Comparison of ENCODE assay signal across 7 mouse cellular contexts in genomic region chr9:78587218-78587883, GRCm38 (mm10). TPM values are rescaled to one million over a fixed set of nuclear protein-coding genes. Genes with fewer than 3 reads are reported as not detected.
DNase-seq lines count a peak whose midpoint lies in the region; ATAC-seq and TF ChIP-seq lines count a peak whose summit lies in the region.

No protein-coding gene starts in this region.

- TF ChIP-seq POLR2A in testis, adult 2 months (IDR thresholded peaks at IDR 0.05; ENCODE audit: control insufficient read depth, low read depth, low read length) = no peak

- WGBS in heart, embryonic 14.5 days = under 1% methylated on average over 31 of the region's 31 CpGs
- WGBS in limb, embryonic 13.5 days = 1% methylated on average over 31 of the region's 31 CpGs
- WGBS in midbrain, embryonic 14.5 days = 2% methylated on average over 31 of the region's 31 CpGs

- peaks cover 8% of the 10 kb centered on the region for H3K4me1 ChIP-seq in testis, adult 2 months (ENCODE audit: control insufficient read depth, insufficient read depth, low read length)
- peaks cover 2% of the 10 kb centered on the region; the same call in 1 of the 2 replicates for H3K4me1 ChIP-seq in brown adipose tissue, adult 24 weeks (ENCODE audit: control insufficient read depth, insufficient read depth, insufficient read length, low read length)
- no peaks in the 10 kb centered on the region; a peak in 1 of 4 replicates for H3K4me1 ChIP-seq in heart, embryonic 14.5 days (ENCODE audit: control insufficient read depth in 2 of 2, insufficient read depth in 2 of 2, low read length in 2 of 2)
- peaks cover 9% of the 10 kb centered on the region; the same call in 1 of the 2 replicates for H3K4me1 ChIP-seq in limb, embryonic 13.5 days
- H3K4me1 ChIP-seq in midbrain, embryonic 14.5 days (ENCODE audit: control insufficient read depth, insufficient read depth, low read length) = peaks cover 8% of the 10 kb centered on the region

- no peaks in the 10 kb centered on the region for H3K36me3 ChIP-seq in testis, adult 2 months (ENCODE audit: control insufficient read depth, insufficient read depth, low read length)
- no peaks in the 10 kb centered on the region for H3K36me3 ChIP-seq in heart, embryonic 14.5 days (ENCODE audit: control insufficient read depth, insufficient read depth, low read length)
- H3K36me3 ChIP-seq in limb, embryonic 13.5 days = peaks cover 20% of the 10 kb centered on the region
- 0 out of 2 replicates have a peak, but pooled peaks cover 5% of the 10 kb centered on the region for H3K36me3 ChIP-seq in midbrain, embryonic 14.5 days (ENCODE audit: control insufficient read depth, insufficient read depth, low read length)

- DNase-seq in testis, postnatal 10 days (ENCODE audit: low spot score) = no peak
- peak; percentile 64 for DNase-seq in midbrain, embryonic 14.5 days
- DNase-seq in thymus, postnatal 36 days = no peak

- no peaks in the 10 kb centered on the region for H3K9me3 ChIP-seq in heart, embryonic 14.5 days (ENCODE audit: control insufficient read depth, low read length)
- no peaks in the 10 kb centered on the region for H3K9me3 ChIP-seq in limb, embryonic 13.5 days
- no peaks in the 10 kb centered on the region for H3K9me3 ChIP-seq in midbrain, embryonic 14.5 days (ENCODE audit: control insufficient read depth, low read length)

- H3K27ac ChIP-seq in testis, adult 2 months (ENCODE audit: control insufficient read depth, insufficient read depth, low read depth, low read length) = no peak overlapping the region
- H3K27ac ChIP-seq in brown adipose tissue, adult 24 weeks (replicated peaks; ENCODE audit: low read depth, low read length) = no peak overlapping the region
- H3K27ac ChIP-seq in heart, embryonic 14.5 days (replicated peaks in 1 of 2; ENCODE audit: control insufficient read depth in 1 of 2, insufficient read depth in 1 of 2, low read depth in 2 of 2, low read length in 2 of 2) = peak overlapping the region in 1 of 2 experiments; percentile 35; a peak in 1 of 4 replicates
- H3K27ac ChIP-seq in limb, embryonic 13.5 days = peak overlapping the region; percentile 73; the same call in 1 of the 2 replicates
- H3K27ac ChIP-seq in midbrain, embryonic 14.5 days (replicated peaks; ENCODE audit: low read depth, low read length) = peak overlapping the region; percentile 81

- no peaks in the 10 kb centered on the region for H3K27me3 ChIP-seq in testis, adult 2 months (ENCODE audit: control insufficient read depth, insufficient read depth, low read length)
- H3K27me3 ChIP-seq in heart, embryonic 14.5 days (ENCODE audit: control insufficient read depth, insufficient read depth, low read length) = no peaks in the 10 kb centered on the region
- no peaks in the 10 kb centered on the region for H3K27me3 ChIP-seq in limb, embryonic 13.5 days
- no peaks in the 10 kb centered on the region for H3K27me3 ChIP-seq in midbrain, embryonic 14.5 days (ENCODE audit: control insufficient read depth, insufficient read depth, low read length)

- peak; percentile 46; the same call in 1 of the 2 replicates for ATAC-seq in heart, embryonic 14.5 days (ENCODE audit: insufficient number of reproducible peaks, insufficient read depth, low FRiP score, low read depth)
- ATAC-seq in limb, embryonic 13.5 days (ENCODE audit: low FRiP score, low read depth) = peak; percentile 72
- peak; percentile 73 for ATAC-seq in midbrain, embryonic 14.5 days (ENCODE audit: low FRiP score, low TSS enrichment)

- H3K9ac ChIP-seq in heart, embryonic 14.5 days (ENCODE audit: low read length) = peak overlapping the region; percentile 72
- peak overlapping the region; percentile 75 for H3K9ac ChIP-seq in limb, embryonic 13.5 days
- H3K9ac ChIP-seq in midbrain, embryonic 14.5 days (replicated peaks; ENCODE audit: low read length) = peak overlapping the region; percentile 70

- H3K4me3 ChIP-seq in testis, adult 2 months (ENCODE audit: control insufficient read depth, low read depth, low read length) = peak overlapping the region; percentile 87
- peak overlapping the region; percentile 81 for H3K4me3 ChIP-seq in brown adipose tissue, adult 24 weeks (ENCODE audit: insufficient read depth, low read depth, low read length)
- peak overlapping the region; percentile 69 to 87 for H3K4me3 ChIP-seq in heart, embryonic 14.5 days (ENCODE audit: control insufficient read depth in 1 of 2, insufficient read depth in 1 of 2, low read depth in 1 of 2, low read length in 2 of 2)
- peak overlapping the region; percentile 69 for H3K4me3 ChIP-seq in limb, embryonic 13.5 days
- H3K4me3 ChIP-seq in midbrain, embryonic 14.5 days (replicated peaks; ENCODE audit: low read depth, low read length) = peak overlapping the region; percentile 61

- peak overlapping the region; percentile 74 for H3K4me2 ChIP-seq in heart, embryonic 14.5 days (ENCODE audit: low read length)
- H3K4me2 ChIP-seq in limb, embryonic 13.5 days (replicated peaks) = peak overlapping the region; percentile 71
- peak overlapping the region; percentile 60 for H3K4me2 ChIP-seq in midbrain, embryonic 14.5 days (ENCODE audit: low read length)

- TF ChIP-seq CTCF in testis, adult 2 months (IDR thresholded peaks at IDR 0.05; ENCODE audit: control insufficient read depth, insufficient read depth, insufficient replicate concordance, low read depth, low read length) = no peak

RNA-seq across cellular contexts. Expression of gene Slc17a5, which starts 0.5 kb away (rescaled TPM):
- 1.9 and 2.2 TPM in 2 replicates for polyA plus RNA-seq in testis, adult 2 months (2012; rRNA removed)
- 3.5 and 4.4 TPM in 2 replicates for polyA plus RNA-seq in brown adipose tissue, adult 24 weeks (2012; ENCODE audit: insufficient read depth, insufficient read length, missing spikeins)
- 8.7 and 10.3 TPM in 2 replicates for polyA plus RNA-seq in heart, embryonic 14.5 days (2014; fragmentation: Nextera tagmentation; extraction: Ambion mirVana)
- polyA plus RNA-seq in limb, embryonic 13.5 days (2015; fragmentation: Nextera tagmentation; extraction: Ambion mirVana) = 17.5 and 20.3 TPM in 2 replicates
- polyA plus RNA-seq in midbrain, embryonic 14.5 days (2014; fragmentation: Nextera tagmentation; extraction: Ambion mirVana) = 13.7 and 16.9 TPM in 2 replicates

RNA-seq across cellular contexts. Expression of gene Cd109, which starts 28.0 kb away (rescaled TPM):
- 6.1 and 7.6 TPM in 2 replicates for polyA plus RNA-seq in testis, adult 2 months (2012; rRNA removed)
- 0.21 and 0.71 TPM in 2 replicates for polyA plus RNA-seq in brown adipose tissue, adult 24 weeks (2012; ENCODE audit: insufficient read depth, insufficient read length, missing spikeins)
- polyA plus RNA-seq in heart, embryonic 14.5 days (2014; fragmentation: Nextera tagmentation; extraction: Ambion mirVana) = 6.1 and 6.5 TPM in 2 replicates
- 6.0 and 6.8 TPM in 2 replicates for polyA plus RNA-seq in limb, embryonic 13.5 days (2015; fragmentation: Nextera tagmentation; extraction: Ambion mirVana)
- 0.97 and 1.8 TPM in 2 replicates for polyA plus RNA-seq in midbrain, embryonic 14.5 days (2014; fragmentation: Nextera tagmentation; extraction: Ambion mirVana)

Comparison
In these comparisons a context has a peak if more than half of its experiments do, and no peak if none do; other contexts are left out.
1. H3K27ac ChIP-seq: peak in limb, embryonic 13.5 days (single experiment) and midbrain, embryonic 14.5 days (single experiment); none in testis, adult 2 months (single experiment) and brown adipose tissue, adult 24 weeks (single experiment).
2. Peak in every context shown above with its lines, with median percentiles within 50 percentile points of each other: H3K4me3 ChIP-seq, ATAC-seq, H3K4me2 ChIP-seq and H3K9ac ChIP-seq.